Mouse (Mus musculus): ENCODE measurements around the gene Fgf12. TPM values are rescaled to one million over a fixed set of nuclear protein-coding genes. Genes with fewer than 3 reads are reported as not detected.

The Fgf12 gene
- polyA plus RNA-seq, 1 experiment: not detected

- H3K4me1 ChIP-seq (ENCODE audit: control insufficient read depth, insufficient read depth, low read length): no peaks in the 10 kb centered on the region
- H3K9ac ChIP-seq (ENCODE audit: low read depth, poor library complexity, severe bottlenecking): no peak overlapping the region
- H3K36me3 ChIP-seq (ENCODE audit: control insufficient read depth, insufficient read depth, low read length, poor library complexity, severe bottlenecking): no peaks in the 10 kb centered on the region
- no peak overlapping the region; the same call in 1 of the 2 replicates for H3K4me3 ChIP-seq (ENCODE audit: low read depth, low read length)
- TF ChIP-seq EP300 (IDR thresholded peaks at IDR 0.05; ENCODE audit: insufficient read depth, low read depth, low read length) (no peak), CTCF (IDR thresholded peaks at IDR 0.05; ENCODE audit: low read depth, low read length) (peak; percentile 42)
- no peaks in the 10 kb centered on the region for H3K9me3 ChIP-seq (replicated peaks; ENCODE audit: control insufficient read depth, insufficient read depth, low read length, poor library complexity, severe bottlenecking)
- H3K27me3 ChIP-seq (ENCODE audit: control insufficient read depth, insufficient read depth, low read length, poor library complexity, severe bottlenecking): no peaks in the 10 kb centered on the region
- H3K27ac ChIP-seq (ENCODE audit: insufficient read depth, low read length): no peak overlapping the region
Observed at GRCm38 (mm10) chr16:28517596-28518524, 235.0 kb downstream of the Fgf12 start.

- no peaks in the 10 kb centered on the region for H3K9me3 ChIP-seq (replicated peaks; ENCODE audit: control insufficient read depth, insufficient read depth, low read length, poor library complexity, severe bottlenecking)
- TF ChIP-seq EP300 (IDR thresholded peaks at IDR 0.05; ENCODE audit: insufficient read depth, low read depth, low read length): no peak
- no peak for TF ChIP-seq POLR2A (IDR thresholded peaks at IDR 0.05; ENCODE audit: insufficient read depth, low read length)
- no peak for TF ChIP-seq CTCF (IDR thresholded peaks at IDR 0.05; ENCODE audit: low read depth, low read length)
- no peak overlapping the region for H3K27ac ChIP-seq (ENCODE audit: insufficient read depth, low read length)
- no peaks in the 10 kb centered on the region for H3K4me1 ChIP-seq (ENCODE audit: control insufficient read depth, insufficient read depth, low read length)
- no peaks in the 10 kb centered on the region for H3K27me3 ChIP-seq (ENCODE audit: control insufficient read depth, insufficient read depth, low read length, poor library complexity, severe bottlenecking)
- H3K36me3 ChIP-seq (ENCODE audit: control insufficient read depth, insufficient read depth, low read length, poor library complexity, severe bottlenecking): no peaks in the 10 kb centered on the region
- no peak overlapping the region for H3K4me3 ChIP-seq (ENCODE audit: low read depth, low read length)
- no peak overlapping the region for H3K9ac ChIP-seq (ENCODE audit: low read depth, poor library complexity, severe bottlenecking)
Observed at GRCm38 (mm10) chr16:28512446-28512845, 240.4 kb downstream of the Fgf12 start.

- H3K27ac ChIP-seq (ENCODE audit: insufficient read depth, low read length): no peak overlapping the region
- no peaks in the 10 kb centered on the region for H3K9me3 ChIP-seq (replicated peaks; ENCODE audit: control insufficient read depth, insufficient read depth, low read length, poor library complexity, severe bottlenecking)
- TF ChIP-seq EP300 (IDR thresholded peaks at IDR 0.05; ENCODE audit: insufficient read depth, low read depth, low read length) (no peak), CTCF (IDR thresholded peaks at IDR 0.05; ENCODE audit: low read depth, low read length) (no peak), POLR2A (IDR thresholded peaks at IDR 0.05; ENCODE audit: insufficient read depth, low read length) (no peak)
- no peak overlapping the region for H3K9ac ChIP-seq (ENCODE audit: low read depth, poor library complexity, severe bottlenecking)
- no peaks in the 10 kb centered on the region for H3K36me3 ChIP-seq (ENCODE audit: control insufficient read depth, insufficient read depth, low read length, poor library complexity, severe bottlenecking)
- H3K27me3 ChIP-seq (ENCODE audit: control insufficient read depth, insufficient read depth, low read length, poor library complexity, severe bottlenecking): no peaks in the 10 kb centered on the region
- no peak overlapping the region for H3K4me3 ChIP-seq (ENCODE audit: low read depth, low read length)
- H3K4me1 ChIP-seq (ENCODE audit: control insufficient read depth, insufficient read depth, low read length): no peaks in the 10 kb centered on the region
Observed at GRCm38 (mm10) chr16:28511413-28511812, 241.5 kb downstream of the Fgf12 start.

GRCm38 (mm10) chr16:28497971-28498607 lies 254.8 kb downstream of the Fgf12 start:
- Histone ChIP-seq H3K9me3 (replicated peaks; ENCODE audit: control insufficient read depth, insufficient read depth, low read length, poor library complexity, severe bottlenecking) (0 out of 2 replicates have a peak, but pooled peaks cover 4% of the 10 kb centered on the region), H3K36me3 (ENCODE audit: control insufficient read depth, insufficient read depth, low read length, poor library complexity, severe bottlenecking) (no peaks in the 10 kb centered on the region), H3K4me1 (ENCODE audit: control insufficient read depth, insufficient read depth, low read length) (no peaks in the 10 kb centered on the region), H3K4me3 (ENCODE audit: low read depth, low read length) (no peak overlapping the region), H3K9ac (ENCODE audit: low read depth, poor library complexity, severe bottlenecking) (no peak overlapping the region), H3K27ac (ENCODE audit: insufficient read depth, low read length) (no peak overlapping the region), H3K27me3 (ENCODE audit: control insufficient read depth, insufficient read depth, low read length, poor library complexity, severe bottlenecking) (no peaks in the 10 kb centered on the region)
- TF ChIP-seq CTCF (IDR thresholded peaks at IDR 0.05; ENCODE audit: low read depth, low read length): no peak
- TF ChIP-seq EP300 (IDR thresholded peaks at IDR 0.05; ENCODE audit: insufficient read depth, low read depth, low read length): no peak

- no peaks in the 10 kb centered on the region for H3K36me3 ChIP-seq (ENCODE audit: control insufficient read depth, insufficient read depth, low read length, poor library complexity, severe bottlenecking)
- H3K27ac ChIP-seq (ENCODE audit: insufficient read depth, low read length): no peak overlapping the region
- H3K9ac ChIP-seq (ENCODE audit: low read depth, poor library complexity, severe bottlenecking): no peak overlapping the region
- no peaks in the 10 kb centered on the region for H3K9me3 ChIP-seq (replicated peaks; ENCODE audit: control insufficient read depth, insufficient read depth, low read length, poor library complexity, severe bottlenecking)
- no peak overlapping the region for H3K4me3 ChIP-seq (ENCODE audit: low read depth, low read length)
- TF ChIP-seq CTCF (IDR thresholded peaks at IDR 0.05; ENCODE audit: low read depth, low read length): no peak
- TF ChIP-seq POLR2A (IDR thresholded peaks at IDR 0.05; ENCODE audit: insufficient read depth, low read length): no peak
- TF ChIP-seq EP300 (IDR thresholded peaks at IDR 0.05; ENCODE audit: insufficient read depth, low read depth, low read length): no peak
- H3K4me1 ChIP-seq (ENCODE audit: control insufficient read depth, insufficient read depth, low read length): no peaks in the 10 kb centered on the region
- peaks cover 1% of the 10 kb centered on the region for H3K27me3 ChIP-seq (ENCODE audit: control insufficient read depth, insufficient read depth, low read length, poor library complexity, severe bottlenecking)
Observed at GRCm38 (mm10) chr16:28491711-28492110, 261.2 kb downstream of the Fgf12 start.

- TF ChIP-seq POLR2A (IDR thresholded peaks at IDR 0.05; ENCODE audit: insufficient read depth, low read length): no peak
- no peak for TF ChIP-seq EP300 (IDR thresholded peaks at IDR 0.05; ENCODE audit: insufficient read depth, low read depth, low read length)
- peak; percentile 49 for TF ChIP-seq CTCF (IDR thresholded peaks at IDR 0.05; ENCODE audit: low read depth, low read length)
- H3K4me1 ChIP-seq (ENCODE audit: control insufficient read depth, insufficient read depth, low read length): no peaks in the 10 kb centered on the region
- H3K4me3 ChIP-seq (ENCODE audit: low read depth, low read length): no peak overlapping the region
Observed at GRCm38 (mm10) chr16:28490515-28490914, 262.4 kb downstream of the Fgf12 start.

More at GRCm38 (mm10) chr16:28490515-28490914, 262.4 kb downstream of the Fgf12 start:
- Histone ChIP-seq H3K9ac (ENCODE audit: low read depth, poor library complexity, severe bottlenecking) (no peak overlapping the region), H3K9me3 (replicated peaks; ENCODE audit: control insufficient read depth, insufficient read depth, low read length, poor library complexity, severe bottlenecking) (no peaks in the 10 kb centered on the region), H3K36me3 (ENCODE audit: control insufficient read depth, insufficient read depth, low read length, poor library complexity, severe bottlenecking) (no peaks in the 10 kb centered on the region), H3K27me3 (ENCODE audit: control insufficient read depth, insufficient read depth, low read length, poor library complexity, severe bottlenecking) (peaks cover 1% of the 10 kb centered on the region), H3K27ac (ENCODE audit: insufficient read depth, low read length) (no peak overlapping the region)

Data from ES-Bruce4 (cell line).